Mouse (Mus musculus) embryo, embryonic 11 days (tissue): ENCODE results near the gene Plvap.
A peak's percentile ranks its signal among the peaks of the same experiment; 100 is the strongest.

Source experiments
- DNase-seq: peaks from one replicate; pipeline ENCODE4 v3.0.0-alpha.2; 2015

Gene Plvap

GRCm38 (mm10) chr8:71511644-71512043 lies at the start of gene Plvap:
Plvap (minus strand) TSS chr8:71511752.
- DNase-seq = peak; percentile 34

- DNase-seq = no peak
These were observed 49.2 kb upstream of the Plvap start for GRCm38 (mm10) chr8:71560765-71561164.

DNA sequence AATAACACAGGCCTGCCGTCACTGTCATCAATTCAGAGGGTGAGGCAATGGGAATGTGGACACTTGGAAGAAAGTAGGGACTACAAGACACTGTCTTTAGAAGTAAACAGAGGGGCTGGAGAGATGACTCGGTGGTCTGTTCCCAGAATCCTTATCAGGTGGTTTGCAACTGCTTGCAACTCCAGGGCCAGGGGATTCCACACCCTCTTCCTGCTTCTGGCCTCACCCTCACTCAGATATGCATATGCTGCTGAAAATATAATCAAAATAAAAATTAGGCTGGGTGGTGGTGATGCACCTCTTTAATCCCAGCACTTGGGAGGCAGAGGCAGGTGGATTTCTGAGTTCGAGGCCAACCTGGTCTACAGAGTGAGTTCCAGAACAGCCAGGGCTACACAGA lies 48.5 kb upstream of the Plvap start:
- no peak for DNase-seq

DNA sequence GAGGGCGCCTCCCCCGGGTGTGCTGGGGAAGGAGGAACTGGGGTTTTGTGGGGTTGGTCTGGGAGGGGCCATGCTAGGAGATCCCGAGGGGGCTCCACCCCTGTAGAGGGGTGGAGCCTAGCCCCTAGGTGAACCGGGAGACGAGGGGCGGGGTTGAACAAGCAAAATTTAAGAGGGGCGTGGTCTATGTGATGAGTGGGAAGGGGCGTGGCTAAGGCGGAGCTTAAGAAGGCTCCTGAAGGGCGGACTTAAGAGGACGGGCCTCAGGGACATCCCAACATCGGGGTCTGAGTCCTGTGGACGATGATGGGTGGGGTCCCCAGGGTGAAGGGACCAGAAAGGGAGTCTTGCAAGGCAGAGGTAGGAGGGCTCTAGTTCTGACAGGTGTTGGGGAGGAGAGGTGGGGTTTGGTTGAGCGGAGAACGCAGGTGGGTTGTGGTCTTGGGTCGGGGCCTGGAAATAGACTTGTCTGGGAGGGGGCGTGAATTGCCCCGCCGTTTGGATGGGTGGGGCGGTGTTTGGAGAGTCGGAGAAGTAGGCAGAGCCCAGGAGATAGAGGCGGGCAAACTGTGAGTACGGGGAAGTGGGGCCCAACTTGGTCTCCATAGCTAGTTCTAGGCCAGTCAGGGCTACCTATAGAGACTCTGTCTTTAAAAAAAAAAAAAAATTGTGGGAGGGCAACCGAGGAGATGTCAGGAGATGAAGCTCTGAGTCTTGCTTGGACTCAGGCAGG lies 47.6 kb upstream of the Plvap start:
- DNase-seq = peak; percentile 88

DNA sequence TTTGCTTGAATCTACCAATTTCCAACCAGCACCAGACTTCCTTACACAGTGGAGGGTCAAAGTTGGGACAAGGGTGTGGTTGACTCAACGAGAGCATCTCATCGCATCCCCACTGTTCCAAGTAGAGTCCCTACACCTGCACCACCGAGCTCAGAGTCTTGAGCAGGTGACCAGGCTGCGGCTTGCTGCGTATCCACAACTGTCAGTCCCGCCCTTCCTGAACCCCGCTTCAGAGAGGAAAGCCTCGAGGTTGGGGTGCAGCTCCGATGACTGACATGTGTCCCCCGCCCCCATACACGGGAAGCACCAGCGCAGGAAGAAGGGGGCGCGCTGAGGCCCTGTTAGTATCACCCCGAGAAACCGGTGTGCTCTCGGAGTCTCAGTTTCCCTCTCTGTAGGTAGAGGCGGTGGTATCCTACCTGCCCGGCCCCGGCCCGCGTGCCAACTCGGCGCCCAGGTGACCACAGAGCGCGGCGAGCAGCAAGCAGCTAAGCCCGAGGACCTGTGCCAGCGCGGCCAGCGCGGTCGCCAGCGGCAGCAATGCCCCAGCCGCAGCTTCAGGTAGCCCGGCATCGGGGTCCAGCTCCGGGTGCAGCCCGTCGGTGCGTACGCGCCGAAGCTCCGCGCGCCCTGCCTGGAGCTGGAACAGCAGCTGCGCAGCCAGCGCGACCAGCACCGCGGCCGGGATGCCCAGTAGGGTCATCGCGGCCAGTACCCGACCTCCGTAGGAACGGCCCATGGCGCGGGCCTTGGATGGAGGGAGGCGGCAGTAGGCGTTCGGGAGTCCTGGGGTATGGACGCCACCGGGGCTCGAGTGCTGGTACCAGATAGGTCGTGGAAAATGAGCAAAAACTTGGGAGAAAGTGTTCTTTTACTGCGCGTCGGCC lies 46.8 kb upstream of the Plvap start, which contains the start of gene Tmem221:
Gene Tmem221, minus strand, starts transcription at position 801 of the 887 bp plus-strand sequence.
- peak; percentile 29 for DNase-seq

- DNase-seq = no peak
These were observed 43.1 kb upstream of the Plvap start for GRCm38 (mm10) chr8:71554644-71555043.

GRCm38 (mm10) chr8:71554001-71554400 lies 42.4 kb upstream of the Plvap start:
- DNase-seq = no peak

DNA sequence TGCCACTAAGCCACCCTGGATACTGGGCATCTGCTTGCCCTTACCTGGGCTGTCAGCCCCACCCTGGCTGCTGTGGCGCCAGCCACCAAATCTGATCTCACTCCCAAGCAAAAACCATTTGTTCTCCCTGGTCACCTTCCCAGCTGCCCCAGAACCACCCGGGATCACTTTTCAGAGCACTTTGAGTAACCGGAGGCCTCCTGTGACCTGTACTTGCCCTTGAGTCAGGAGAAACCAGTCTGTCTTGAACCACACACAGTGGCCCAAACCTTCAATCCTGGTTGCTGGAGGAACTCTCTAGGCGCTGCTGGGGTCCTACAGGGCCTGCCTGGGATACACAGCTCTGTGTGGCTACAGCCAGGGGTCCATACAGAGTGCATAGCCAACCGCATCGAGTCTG lies 41.2 kb upstream of the Plvap start:
- no peak for DNase-seq

GRCm38 (mm10) chr8:71550754-71551153 lies 39.2 kb upstream of the Plvap start:
- DNase-seq = no peak

DNA sequence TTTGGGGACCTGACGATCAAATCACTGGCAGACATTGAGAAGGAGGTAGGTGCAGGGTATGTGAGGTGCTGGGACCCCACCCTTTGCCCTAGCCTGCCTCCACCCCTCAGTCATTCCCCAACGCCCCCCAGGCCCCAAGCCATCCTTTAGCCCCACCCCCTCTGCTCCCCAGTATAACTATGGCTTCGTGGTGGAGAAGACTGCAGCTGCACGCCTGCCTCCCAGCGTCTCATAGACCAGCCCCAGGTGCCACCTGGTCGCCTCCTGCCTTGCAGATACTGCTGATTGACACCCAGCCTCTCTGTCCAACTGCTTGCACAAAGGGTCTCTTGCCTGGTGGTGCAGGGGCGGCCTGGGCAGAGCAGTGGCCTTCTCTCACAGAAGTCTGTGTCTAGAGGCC lies 36.0 kb upstream of the Plvap start:
- DNase-seq = no peak

- DNase-seq = no peak
These were observed 33.5 kb upstream of the Plvap start for GRCm38 (mm10) chr8:71545053-71545452.

- no peak for DNase-seq
These were observed 32.2 kb upstream of the Plvap start for GRCm38 (mm10) chr8:71543755-71544154.

- peak; percentile 99 for DNase-seq
These were observed 31.2 kb upstream of the Plvap start, which contains the start of gene Mvb12a for GRCm38 (mm10) chr8:71542632-71543343. Mvb12a (plus strand) TSS chr8:71542922.

GRCm38 (mm10) chr8:71537028-71537867 lies 25.7 kb upstream of the Plvap start, which contains the start of gene Bst2:
Bst2 (minus strand) TSS chr8:71537456.
- peak; percentile 92 for DNase-seq

DNA sequence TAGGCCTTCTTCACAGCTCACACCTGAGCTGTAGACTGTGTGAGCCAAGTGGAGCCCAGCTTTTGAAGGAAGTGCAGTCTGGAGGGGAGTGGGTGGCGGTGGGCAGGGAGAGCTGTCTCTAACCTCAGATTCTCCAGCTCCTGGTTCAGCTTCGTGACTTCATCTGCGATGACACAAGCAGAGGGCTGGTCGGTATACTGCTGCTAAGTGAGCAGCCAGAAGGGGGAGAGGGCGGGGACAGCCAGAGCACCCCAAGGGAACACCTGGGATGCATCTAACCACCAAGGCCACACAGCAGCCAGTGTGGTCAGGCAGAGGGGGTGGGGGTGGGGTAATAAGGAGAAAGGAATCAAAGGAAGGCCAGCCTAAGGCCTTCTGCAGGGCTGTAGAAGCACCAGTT lies 24.1 kb upstream of the Plvap start:
- no peak for DNase-seq

GRCm38 (mm10) chr8:71534263-71534810 lies 22.8 kb upstream of the Plvap start:
- no peak for DNase-seq

DNA sequence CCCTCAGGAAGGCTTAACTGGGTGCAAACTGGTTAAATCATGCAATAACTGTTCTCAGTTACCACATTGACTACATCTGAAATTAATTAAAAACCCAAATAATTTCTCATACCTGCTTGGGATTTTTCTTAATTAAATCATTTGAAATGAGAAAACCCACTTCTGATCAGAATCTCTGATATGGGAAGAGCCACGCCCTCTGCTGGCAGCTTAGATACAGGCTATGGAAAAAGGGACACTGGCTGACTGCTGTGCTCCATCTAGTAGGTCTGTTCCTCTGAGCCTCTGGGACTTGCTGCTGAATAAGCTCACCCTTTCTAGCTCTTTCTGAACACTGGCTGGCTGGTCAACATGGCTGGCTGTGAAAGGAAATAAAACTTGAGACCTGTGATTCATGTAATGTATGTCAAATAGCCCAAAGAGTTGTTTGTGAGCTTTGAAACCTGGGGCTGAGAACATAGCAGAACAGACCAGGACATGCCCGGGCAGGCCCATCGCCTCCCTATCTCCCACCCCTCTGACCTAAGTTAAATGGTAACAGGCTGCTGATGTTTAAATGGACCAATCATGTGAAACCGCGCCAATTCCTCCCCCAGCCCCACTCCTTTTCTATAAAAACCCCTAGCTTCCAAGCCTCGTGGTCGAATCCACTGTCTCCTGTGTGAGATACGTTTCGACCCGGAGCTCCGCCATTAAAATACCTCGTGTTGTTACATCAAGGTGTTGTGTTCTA lies 19.3 kb upstream of the Plvap start:
- peak; percentile 55 for DNase-seq

GRCm38 (mm10) chr8:71528362-71529073 lies 17.0 kb upstream of the Plvap start:
- DNase-seq = no peak

GRCm38 (mm10) chr8:71527162-71527870 lies 15.8 kb upstream of the Plvap start:
- DNase-seq = no peak

DNA sequence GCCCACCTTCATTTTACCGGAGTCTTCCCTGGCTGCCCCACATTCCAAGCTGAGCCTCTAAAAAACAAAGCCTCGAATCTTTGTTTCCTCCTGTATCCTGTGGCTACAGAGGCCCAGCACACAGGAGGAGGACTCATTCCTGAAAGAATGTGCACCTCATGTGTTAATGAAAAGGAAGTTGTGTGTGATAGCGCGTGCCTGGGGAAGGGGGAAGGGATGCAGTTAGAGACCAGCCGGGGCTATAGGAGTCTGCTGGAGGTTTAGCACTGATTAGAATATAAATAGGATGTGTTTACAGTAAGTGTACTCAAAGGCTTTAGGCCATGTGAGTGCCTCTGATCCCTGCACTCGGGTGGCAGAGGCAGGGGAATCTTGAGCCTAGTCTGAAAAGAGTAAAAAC lies 14.7 kb upstream of the Plvap start:
- DNase-seq = peak; percentile 37
